ENCODE assay signal across 16 mouse cellular contexts in genomic region chr7:67634210-67634609, GRCm38 (mm10).
"Had no signal": no experiment of that assay in that cellular context is flagged by ENCODE, and none has a peak within 500 bp of the region (broad histone marks: within the 10 kb centered on the region; RNA-seq: fewer than 3 reads in every experiment).

No protein-coding gene starts in this region.

- H3K4me3 ChIP-seq: intestine, embryonic 15.5 days; left cerebral cortex, adult 2 months; liver, embryonic 13.5 days; midbrain, embryonic 12.5 days; midbrain, embryonic 15.5 days; neural tube, embryonic 12.5 days; neural tube, embryonic 15.5 days had no signal

- DNase-seq: layer of hippocampus, postnatal 36 days; liver, embryonic 13.5 days; lung, embryonic 14.5 days; right cerebral cortex, adult 18-20 months; right cerebral cortex, postnatal 14 days; right cerebral cortex, postnatal 4 days; thymus, postnatal 25 days had no signal

- H3K36me3 ChIP-seq: intestine, embryonic 15.5 days; liver, embryonic 13.5 days; midbrain, embryonic 15.5 days had no signal

- H3K27ac ChIP-seq: intestine, embryonic 15.5 days; left cerebral cortex, adult 2 months; liver, embryonic 13.5 days; macrophage; midbrain, embryonic 12.5 days; midbrain, embryonic 15.5 days; neural tube, embryonic 12.5 days; neural tube, embryonic 15.5 days had no signal

- H3K9me3 ChIP-seq: intestine, embryonic 15.5 days; liver, embryonic 13.5 days; midbrain, embryonic 12.5 days; midbrain, embryonic 15.5 days; neural tube, embryonic 15.5 days had no signal

- H3K4me2 ChIP-seq: intestine, embryonic 15.5 days; liver, embryonic 13.5 days; lung, embryonic 14.5 days; midbrain, embryonic 12.5 days; midbrain, embryonic 15.5 days; neural tube, embryonic 12.5 days; neural tube, embryonic 15.5 days had no signal

- H3K4me1 ChIP-seq: intestine, embryonic 15.5 days; liver, embryonic 13.5 days; midbrain, embryonic 15.5 days; neural tube, embryonic 12.5 days; neural tube, embryonic 15.5 days had no signal

- H3K9ac ChIP-seq: intestine, embryonic 15.5 days; liver, embryonic 13.5 days; lung, embryonic 14.5 days; midbrain, embryonic 12.5 days; midbrain, embryonic 15.5 days; neural tube, embryonic 12.5 days; neural tube, embryonic 15.5 days had no signal

- H3K27me3 ChIP-seq: intestine, embryonic 15.5 days; liver, embryonic 13.5 days; midbrain, embryonic 12.5 days; midbrain, embryonic 15.5 days; neural tube, embryonic 12.5 days; neural tube, embryonic 15.5 days had no signal

- ATAC-seq: hindbrain, embryonic 16.5 days; intestine, embryonic 15.5 days; lung, postnatal 0 days; midbrain, embryonic 15.5 days had no signal
